Comparison of ENCODE assay signal across 13 mouse cellular contexts in the genomic region with DNA sequence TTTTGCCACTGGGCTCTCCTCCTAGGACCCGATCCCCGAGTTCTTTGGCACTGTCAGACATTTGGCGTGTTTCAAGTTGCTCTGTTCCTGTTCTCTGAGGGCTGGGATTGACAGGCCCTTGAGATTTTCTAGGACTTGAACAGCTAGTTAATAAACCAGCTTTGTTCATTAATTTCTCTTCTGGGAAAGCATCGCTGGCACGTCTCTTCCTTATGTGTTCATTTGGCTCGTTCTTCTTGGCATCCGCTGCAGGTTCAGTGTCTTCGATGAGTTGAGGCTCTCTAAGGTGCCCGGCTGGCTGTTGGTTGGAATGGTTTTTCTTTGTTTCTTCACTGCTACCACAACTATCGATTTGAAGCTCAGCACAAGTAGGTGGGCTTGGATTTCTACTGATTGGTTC.
"Had no signal": no experiment of that assay in that cellular context is flagged by ENCODE, and none has a peak within 500 bp of the region (broad histone marks: within the 10 kb centered on the region; RNA-seq: fewer than 3 reads in every experiment).

No protein-coding gene starts in this region.

- H3K4me1 ChIP-seq: limb, embryonic 10.5 days; liver, embryonic 15.5 days; neural tube, embryonic 13.5 days; stomach, embryonic 15.5 days had no signal

- H3K9me3 ChIP-seq: limb, embryonic 10.5 days; liver, embryonic 15.5 days; neural tube, embryonic 13.5 days; stomach, embryonic 15.5 days had no signal

- H3K4me2 ChIP-seq: liver, embryonic 11.5 days; liver, embryonic 15.5 days; neural tube, embryonic 13.5 days; stomach, embryonic 15.5 days had no signal

- H3K27ac ChIP-seq: layer of hippocampus, adult 2 months; limb, embryonic 10.5 days; liver, embryonic 15.5 days; neural tube, embryonic 13.5 days; stomach, embryonic 15.5 days had no signal

- DNase-seq: kidney, adult 18-20 months; lung, adult 2 months; lung, postnatal 36 days; midbrain, embryonic 14.5 days; right cerebral cortex, postnatal 14 days; thymus, postnatal 36 days had no signal

- H3K27me3 ChIP-seq: liver, embryonic 15.5 days; neural tube, embryonic 13.5 days; stomach, embryonic 15.5 days had no signal

- H3K9ac ChIP-seq: liver, embryonic 15.5 days; neural tube, embryonic 13.5 days; stomach, embryonic 15.5 days had no signal

- ATAC-seq: lung, postnatal 0 days had no signal

- H3K4me3 ChIP-seq: layer of hippocampus, adult 2 months; limb, embryonic 10.5 days; liver, embryonic 15.5 days; neural tube, embryonic 13.5 days; stomach, embryonic 15.5 days had no signal
